Mouse (Mus musculus) gastrocnemius, adult 2 months (tissue): ENCODE data around the gene Usp43. TPM values are rescaled to one million over a fixed set of nuclear protein-coding genes. Genes with fewer than 3 reads are reported as not detected.

Experiments
- DNase-seq: peaks from one replicate; pipeline ENCODE4 v3.0.0; 2022
- H3K27ac ChIP-seq: fragments of 200-600 bp; 2 replicates; pipeline ENCODE4 v1.8.1; 2022; ENCODE audit warnings: mild to moderate bottlenecking
- H3K4me3 ChIP-seq: fragments of 200-600 bp; 2 replicates; pipeline ENCODE4 v1.8.1; 2022; ENCODE audit warnings: mild to moderate bottlenecking, moderate library complexity
- CTCF ChIP-seq: fragments of 200-600 bp; IDR thresholded peaks from 2 replicates; pipeline ENCODE4 v1.8.1; 2022; ENCODE audit warnings: antibody characterized with exemption, mild to moderate bottlenecking, moderate library complexity
- intact Hi-C: fragments of 180-260 bp; cut with DNase I; formaldehyde crosslinking; loops from one replicate; pipeline ENCODE4 v1.15.1; 2025
- total RNA-seq, 2 experiments: library from RNA; stranded (reverse); gene quantifications; 2 replicates each; pipeline ENCODE4 v1.2.3; 2021

The Usp43 gene
- total RNA-seq, 2 experiments from 2014 or later: 0.15 to 0.25 TPM

DNA sequence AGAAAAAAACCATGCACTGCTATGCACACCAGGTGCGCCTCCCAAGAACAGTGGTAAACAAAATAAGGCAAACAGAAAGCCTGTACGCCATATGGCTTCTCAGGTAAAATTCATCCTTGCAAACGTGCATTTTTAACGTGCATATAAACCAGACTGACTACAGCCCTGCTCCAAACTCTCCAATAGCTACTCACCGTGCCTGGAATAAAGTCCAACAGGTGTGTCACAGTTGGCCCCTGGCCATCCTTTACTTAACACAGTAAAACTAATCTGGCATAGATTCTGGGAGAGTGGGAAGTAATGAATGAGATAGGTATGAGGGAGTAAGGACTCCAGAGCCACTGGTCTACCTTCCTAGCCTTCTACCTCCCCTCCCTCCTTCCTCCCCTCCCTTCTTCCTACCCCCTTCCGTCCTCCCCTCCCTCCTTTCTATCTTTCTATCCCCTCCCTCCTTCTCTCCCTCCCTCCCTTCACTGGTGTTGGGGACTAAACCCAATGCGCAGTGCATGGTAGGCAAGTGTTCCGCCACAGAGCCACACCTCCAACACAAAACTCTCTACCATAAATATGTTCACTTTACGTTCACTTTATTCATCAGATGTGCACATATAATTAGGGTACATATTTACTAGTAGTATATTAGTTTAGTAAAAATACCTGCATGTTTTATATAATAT, 56.3 kb downstream of the Usp43 start:
- H3K4me3 ChIP-seq: no peak overlapping the region
- DNase-seq: no peak
- intact Hi-C loops: no loop called here
- H3K27ac ChIP-seq: no peak overlapping the region
- TF ChIP-seq CTCF: no peak

DNA sequence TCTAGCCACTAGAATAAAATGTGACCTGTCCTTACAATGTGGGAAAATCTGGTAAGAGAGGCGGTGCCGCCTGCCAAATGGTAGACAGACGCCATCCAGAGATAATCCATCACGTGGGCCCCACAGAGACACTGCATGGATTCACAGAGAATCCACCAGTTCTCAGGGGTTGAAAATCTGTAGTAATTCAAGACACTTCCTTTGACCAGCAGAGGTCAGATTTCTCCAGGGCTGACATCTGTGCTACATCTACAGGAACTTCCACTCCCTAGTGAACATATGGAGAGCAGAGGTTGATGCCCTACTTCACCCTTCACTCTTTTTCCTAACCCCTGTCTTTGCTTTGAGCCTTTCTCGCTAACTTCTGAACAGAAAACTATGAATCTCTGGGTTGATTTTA, 56.9 kb downstream of the Usp43 start:
- DNase-seq: no peak
- intact Hi-C loops: no loop called here
- no peak overlapping the region for H3K27ac ChIP-seq
- no peak overlapping the region for H3K4me3 ChIP-seq
- TF ChIP-seq CTCF: no peak; the same call in 1 of the 2 replicates

DNA sequence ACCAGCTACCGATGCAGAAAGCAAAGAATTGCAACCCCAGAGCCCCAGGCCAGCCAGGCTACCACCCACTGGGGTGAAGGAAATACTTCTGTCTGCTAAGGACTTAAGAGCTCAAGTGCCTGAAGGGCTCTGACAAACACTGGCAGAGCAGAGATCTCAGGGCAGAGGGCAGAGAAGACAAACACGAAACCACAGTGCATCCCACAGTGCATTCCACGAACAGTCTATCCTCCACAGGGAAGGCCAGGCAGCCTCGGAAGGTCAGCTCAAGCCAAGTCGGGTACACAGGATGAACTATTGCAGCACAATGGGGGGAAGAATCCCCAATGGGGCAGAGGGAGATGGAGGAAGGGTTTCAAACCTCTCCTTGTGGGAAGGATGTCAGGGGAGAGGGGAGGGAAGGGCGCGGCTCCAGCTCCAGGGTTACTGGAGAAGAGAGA, 60.5 kb downstream of the Usp43 start:
- 0 out of 2 replicates have a peak overlapping the region, but pooled peaks have one; percentile 17 for H3K27ac ChIP-seq
- no peak overlapping the region for H3K4me3 ChIP-seq
- no peak for TF ChIP-seq CTCF
- intact Hi-C loops: no loop called here
- no peak for DNase-seq

DNA sequence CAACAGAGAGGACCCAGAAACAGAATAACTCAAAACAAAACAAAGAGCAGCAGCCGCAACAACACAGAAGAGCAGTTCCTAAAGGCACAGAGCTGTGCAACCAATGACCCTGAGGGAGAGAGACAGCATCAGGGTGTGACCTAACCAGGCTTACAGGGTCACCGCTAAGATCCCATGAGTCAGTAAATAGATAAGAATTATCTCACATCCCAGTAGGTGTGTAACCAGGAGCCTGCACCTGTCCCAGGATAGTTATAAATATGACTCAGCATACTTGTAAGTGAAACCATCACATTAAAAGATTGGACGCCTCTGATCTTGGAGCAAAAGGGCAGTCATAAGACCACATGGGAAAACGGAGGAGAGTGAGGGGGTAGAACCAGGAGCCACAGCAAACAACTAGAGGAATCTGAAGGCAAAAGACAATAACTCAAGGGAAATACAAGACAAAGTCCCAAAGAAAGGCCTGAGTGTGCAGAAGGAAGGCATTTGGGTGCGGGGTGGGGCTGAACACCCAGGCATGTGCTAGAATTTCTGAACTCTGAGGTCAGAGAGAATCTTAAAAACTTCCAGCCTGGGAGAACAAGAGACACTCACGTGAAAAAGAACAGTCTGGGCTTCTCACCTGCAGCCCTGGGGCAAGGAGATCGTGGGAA, 61.1 kb downstream of the Usp43 start:
- Histone ChIP-seq H3K27ac (0 out of 2 replicates have a peak overlapping the region, but pooled peaks have one; percentile 17), H3K4me3 (no peak overlapping the region)
- no peak for TF ChIP-seq CTCF
- DNase-seq: no peak
- intact Hi-C loops: no loop called here

DNA sequence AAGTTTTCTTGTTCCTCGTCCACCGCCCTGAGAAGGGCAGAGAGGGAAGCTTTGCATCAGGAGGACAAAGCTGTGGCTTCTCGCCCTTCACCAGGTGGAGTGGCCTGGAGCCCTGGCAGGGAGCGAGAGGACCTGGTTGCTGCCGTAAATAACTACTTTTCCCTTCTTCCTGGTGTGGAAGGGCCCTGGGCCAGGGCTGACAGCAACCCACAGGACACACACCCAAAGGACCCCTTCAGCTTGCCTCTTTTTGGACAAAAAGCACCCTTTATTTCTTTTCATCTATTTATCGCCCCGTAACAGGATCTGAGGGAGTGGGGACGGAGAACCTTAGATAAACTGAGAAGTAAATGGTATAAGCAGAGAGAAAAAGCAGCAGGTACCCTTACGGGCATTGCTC, 63.4 kb downstream of the Usp43 start:
- no peak for DNase-seq
- TF ChIP-seq CTCF: no peak
- H3K4me3 ChIP-seq: no peak overlapping the region
- H3K27ac ChIP-seq: no peak overlapping the region
- intact Hi-C loops: no loop called here

DNA sequence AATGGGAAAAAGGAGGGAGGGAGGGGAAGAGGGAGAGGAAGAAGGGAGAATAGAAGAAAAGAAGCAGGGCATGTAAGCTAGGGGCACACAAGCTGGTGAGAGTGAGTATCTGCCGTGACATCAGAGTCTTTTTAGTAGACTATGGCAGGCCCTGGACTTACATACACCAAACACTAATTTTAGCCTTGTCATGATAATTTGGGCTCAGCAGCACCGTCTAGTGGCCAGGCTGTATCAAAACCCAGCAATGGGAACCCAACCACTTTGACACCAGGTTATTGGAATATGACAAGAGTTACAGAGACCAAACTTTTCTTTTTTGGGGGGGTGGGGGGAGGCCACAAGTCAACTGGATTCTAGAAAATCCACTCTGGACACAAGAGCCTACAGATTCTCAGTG, 66.9 kb downstream of the Usp43 start:
- intact Hi-C loops: loop anchor here (1.0 kb wide), 1 partner anchor 36 kb away; no protein-coding TSS in a partner anchor
- H3K27ac ChIP-seq: no peak overlapping the region
- DNase-seq: peak; percentile 56
- no peak overlapping the region for H3K4me3 ChIP-seq
- TF ChIP-seq CTCF: peak; percentile 65

DNA sequence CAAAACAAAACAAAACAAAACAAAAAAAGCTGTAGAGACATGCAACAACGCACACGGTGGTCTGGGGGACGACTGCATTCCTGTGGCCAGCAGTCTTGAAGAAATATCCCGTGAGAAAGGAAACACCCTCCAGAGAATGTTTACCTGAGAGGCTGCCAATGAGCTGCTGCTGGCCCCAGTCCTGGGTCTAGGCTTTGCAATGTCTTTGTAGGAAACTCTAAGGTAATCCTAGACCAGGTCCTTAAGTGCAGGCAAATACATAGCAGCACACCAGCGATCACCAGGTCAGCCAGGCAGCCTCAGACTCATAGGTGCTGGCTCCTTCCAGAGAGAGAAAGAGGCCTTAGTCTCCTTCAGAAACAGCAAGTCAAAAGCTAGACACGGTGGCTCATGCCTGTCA, 68.0 kb downstream of the Usp43 start:
- Histone ChIP-seq H3K4me3 (no peak overlapping the region), H3K27ac (no peak overlapping the region)
- no peak for TF ChIP-seq CTCF
- no peak for DNase-seq
- intact Hi-C loops: no loop called here

DNA sequence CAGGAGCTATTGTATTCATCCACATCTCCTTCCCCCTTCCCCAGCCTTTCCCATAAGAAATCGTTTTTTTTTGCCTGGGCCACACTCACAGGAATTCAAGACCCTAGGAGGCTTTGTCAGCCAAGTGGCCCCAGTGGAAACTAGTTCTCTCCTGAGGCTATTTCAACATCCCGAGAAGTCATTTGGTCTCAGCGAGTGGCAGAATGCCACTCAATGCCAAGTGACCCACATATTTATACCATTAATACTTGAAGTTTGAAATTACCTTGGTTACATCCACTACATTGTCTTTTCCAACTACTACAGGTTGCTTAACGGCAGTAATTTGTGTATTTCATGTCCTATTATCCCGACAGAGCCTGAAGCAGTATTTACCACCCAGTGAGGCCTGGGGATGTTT, 70.2 kb downstream of the Usp43 start:
- intact Hi-C loops: no loop called here
- no peak for DNase-seq
- TF ChIP-seq CTCF: no peak
- no peak overlapping the region for H3K4me3 ChIP-seq
- no peak overlapping the region for H3K27ac ChIP-seq

DNA sequence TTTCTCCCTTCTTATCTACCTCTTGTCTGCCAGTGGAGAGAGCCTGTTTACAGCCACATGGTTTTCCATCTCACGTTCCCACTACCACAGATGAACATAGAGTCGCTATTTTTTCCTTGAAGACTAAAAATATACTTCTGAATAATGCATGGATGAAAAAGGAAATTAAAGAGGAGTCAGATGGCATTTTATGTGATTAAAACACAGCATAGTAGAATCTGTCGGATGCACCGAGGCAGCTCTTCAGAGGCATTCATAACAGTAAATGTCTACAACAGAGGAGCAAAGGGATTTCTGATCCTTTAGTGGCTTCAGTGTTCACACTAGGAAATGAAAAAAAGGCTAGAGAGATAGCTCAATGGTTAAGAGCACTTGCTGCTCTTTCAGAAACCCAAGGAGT, 76.8 kb downstream of the Usp43 start:
- no peak for TF ChIP-seq CTCF
- Histone ChIP-seq H3K27ac (no peak overlapping the region), H3K4me3 (no peak overlapping the region)
- intact Hi-C loops: no loop called here
- DNase-seq: no peak

DNA sequence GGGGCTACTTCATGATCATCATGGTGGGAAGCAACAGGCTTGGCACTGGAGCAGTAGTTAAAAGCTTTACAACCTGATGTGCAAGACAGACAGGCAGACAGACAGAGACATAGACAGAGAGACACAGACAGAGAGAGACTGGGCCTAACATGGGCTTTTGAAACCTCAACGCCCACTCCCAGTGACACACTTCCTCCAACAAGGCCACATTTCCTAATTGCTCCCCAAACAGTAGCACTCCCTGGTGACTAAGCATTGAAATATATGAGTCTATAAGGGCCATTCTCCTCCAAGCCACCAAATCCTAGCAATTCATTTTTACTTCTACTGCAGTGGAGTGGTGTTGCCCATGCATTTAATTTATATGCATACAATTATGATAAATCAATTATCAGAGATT, 82.1 kb downstream of the Usp43 start:
- H3K4me3 ChIP-seq: no peak overlapping the region
- no peak for DNase-seq
- H3K27ac ChIP-seq: no peak overlapping the region
- intact Hi-C loops: no loop called here
- no peak for TF ChIP-seq CTCF

DNA sequence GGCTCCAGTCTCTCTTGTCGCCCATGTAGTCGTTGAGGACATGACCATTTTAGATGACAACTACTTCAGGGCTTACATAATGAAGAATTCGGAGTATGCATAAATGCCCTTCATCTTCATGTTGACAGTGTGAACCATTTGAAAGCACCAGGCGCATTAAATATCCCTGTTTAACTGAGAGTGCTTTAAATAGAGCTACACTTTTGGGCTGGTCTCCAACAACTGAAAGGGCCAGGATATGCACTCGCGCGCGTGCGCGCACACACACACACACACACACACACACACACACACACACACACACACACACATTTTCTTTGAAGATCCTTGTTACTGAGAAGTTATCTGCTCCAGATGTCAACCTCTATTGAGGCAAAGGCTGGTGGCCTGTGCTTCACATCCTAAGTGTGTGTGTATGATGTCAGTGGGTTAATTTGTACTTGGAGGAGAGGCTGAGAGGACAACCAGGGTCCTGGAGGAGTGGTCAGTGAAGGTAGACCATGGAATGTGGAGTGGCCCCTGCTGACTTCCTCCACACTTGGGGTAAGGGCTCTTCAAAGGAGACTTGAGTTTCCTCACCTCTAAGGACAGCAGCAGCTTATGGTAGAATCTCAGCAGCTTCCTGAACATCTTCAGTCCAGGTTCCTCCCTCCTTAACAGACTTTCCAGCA, 86.4 kb downstream of the Usp43 start:
- H3K27ac ChIP-seq: no peak overlapping the region
- intact Hi-C loops: no loop called here
- DNase-seq: no peak
- H3K4me3 ChIP-seq: no peak overlapping the region
- no peak for TF ChIP-seq CTCF

DNA sequence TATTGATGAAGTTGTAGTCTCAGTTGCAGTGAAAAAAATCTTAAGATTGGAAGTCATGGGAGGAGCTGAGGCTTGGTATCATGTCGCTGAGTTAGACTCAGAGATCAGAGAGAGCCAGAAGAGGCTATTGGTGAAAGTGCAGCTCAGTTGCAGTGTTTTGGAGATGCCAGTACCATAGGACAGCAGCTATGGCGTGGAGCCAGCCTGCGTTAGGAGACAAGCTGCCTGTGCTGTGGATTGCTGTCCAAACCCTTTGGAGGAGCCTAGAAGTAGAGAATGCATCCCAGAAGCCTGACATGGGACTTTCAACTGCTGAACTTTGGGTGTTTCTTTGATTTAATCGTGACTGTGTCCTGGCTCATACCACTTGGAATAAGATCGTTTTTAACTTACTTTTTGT, 90.1 kb downstream of the Usp43 start:
- Histone ChIP-seq H3K4me3 (no peak overlapping the region), H3K27ac (no peak overlapping the region)
- no peak for TF ChIP-seq CTCF
- intact Hi-C loops: no loop called here
- no peak for DNase-seq

DNA sequence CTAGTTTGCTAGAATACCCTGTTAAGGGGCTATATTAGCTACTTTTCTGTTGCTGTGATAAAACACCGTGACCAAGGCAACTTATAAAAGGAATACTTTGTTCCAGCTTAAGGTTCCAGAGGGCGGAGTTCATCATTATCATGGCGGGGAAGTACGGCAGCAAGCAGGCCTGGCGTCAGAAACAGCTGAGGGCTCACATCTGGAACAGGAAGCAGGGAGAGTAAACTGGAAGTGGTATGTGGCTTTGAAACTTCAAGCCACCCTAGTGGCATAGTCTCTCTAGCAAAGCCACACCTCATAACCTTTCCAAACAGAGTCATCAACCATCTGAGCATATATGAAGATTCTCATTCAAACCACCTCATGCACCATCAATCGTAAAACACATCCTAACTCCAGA, 92.4 kb downstream of the Usp43 start:
- no peak for TF ChIP-seq CTCF

More for the DNA sequence above, 92.4 kb downstream of the Usp43 start:
- DNase-seq: no peak
- Histone ChIP-seq H3K27ac (no peak overlapping the region), H3K4me3 (no peak overlapping the region)
- intact Hi-C loops: loop anchor here (10.0 kb wide), 1 partner anchor 135 kb away; the partner anchor contains the start of genes Cfap52 and Stx8
